In genomic region chr11:49248226-49248973, GRCm38 (mm10) we compare ENCODE assay signal across 10 mouse cellular contexts. TPM values are rescaled to one million over a fixed set of nuclear protein-coding genes. Genes with fewer than 3 reads are reported as not detected.
DNase-seq lines count a peak whose midpoint lies in the region; ATAC-seq and TF ChIP-seq lines count a peak whose summit lies in the region.
"Had no signal": no experiment of that assay in that cellular context is flagged by ENCODE, and none has a peak within 500 bp of the region (broad histone marks: within the 10 kb centered on the region; RNA-seq: fewer than 3 reads in every experiment).

No protein-coding gene starts in this region.

- peaks cover 86% of the 10 kb centered on the region for H3K4me1 ChIP-seq in megakaryocyte, embryonic 14.5 days
- H3K4me1 ChIP-seq in bone marrow macrophage, adult 2 months (ENCODE audit: control insufficient read depth, insufficient read depth, low read length), result peaks cover 54% of the 10 kb centered on the region
- peaks cover 42% of the 10 kb centered on the region for H3K4me1 ChIP-seq in intestine, embryonic 15.5 days (replicated peaks)
- H3K4me1 ChIP-seq in lung, embryonic 16.5 days (replicated peaks; ENCODE audit: control insufficient read depth, insufficient read depth, low read length), result peaks cover 61% of the 10 kb centered on the region
- H3K4me1 ChIP-seq in forebrain, postnatal 0 days (ENCODE audit: insufficient read depth), result peaks cover 23% of the 10 kb centered on the region

- no peak for TF ChIP-seq CTCF in bone marrow macrophage, adult 2 months (IDR thresholded peaks at IDR 0.05; ENCODE audit: low read depth, low read length)
- TF ChIP-seq CTCF in forebrain, postnatal 0 days (IDR thresholded peaks at IDR 0.05; ENCODE audit: low read depth), result no peak

- no peaks in the 10 kb centered on the region for H3K9me3 ChIP-seq in megakaryocyte, embryonic 14.5 days
- H3K9me3 ChIP-seq in intestine, embryonic 15.5 days, result no peaks in the 10 kb centered on the region
- no peaks in the 10 kb centered on the region for H3K9me3 ChIP-seq in lung, embryonic 16.5 days (ENCODE audit: control insufficient read depth, low read length)
- no peaks in the 10 kb centered on the region for H3K9me3 ChIP-seq in forebrain, postnatal 0 days (ENCODE audit: low read length)

- no peak overlapping the region for H3K4me2 ChIP-seq in intestine, embryonic 15.5 days (replicated peaks)
- H3K4me2 ChIP-seq in lung, embryonic 16.5 days (ENCODE audit: low read depth, low read length), result peak overlapping the region; percentile 71
- no peak overlapping the region for H3K4me2 ChIP-seq in forebrain, postnatal 0 days (ENCODE audit: low read depth)

- peak overlapping the region; percentile 93 for H3K4me3 ChIP-seq in megakaryocyte, embryonic 14.5 days (replicated peaks)
- H3K4me3 ChIP-seq in bone marrow macrophage, adult 2 months (ENCODE audit: insufficient read depth, low read length), result peak overlapping the region; percentile 71
- H3K4me3 ChIP-seq in intestine, embryonic 15.5 days (replicated peaks), result no peak overlapping the region
- H3K4me3 ChIP-seq in lung, embryonic 16.5 days (ENCODE audit: low read length), result peak overlapping the region; percentile 7; the same call in 1 of the 2 replicates
- no peak overlapping the region for H3K4me3 ChIP-seq in forebrain, postnatal 0 days (ENCODE audit: low read depth, low read length)

- H3K36me3 ChIP-seq in megakaryocyte, embryonic 14.5 days (replicated peaks; ENCODE audit: low read length), result peaks cover 18% of the 10 kb centered on the region
- no peaks in the 10 kb centered on the region for H3K36me3 ChIP-seq in intestine, embryonic 15.5 days
- peaks cover 4% of the 10 kb centered on the region for H3K36me3 ChIP-seq in lung, embryonic 16.5 days (ENCODE audit: control insufficient read depth, insufficient read depth, low read length)
- no peaks in the 10 kb centered on the region for H3K36me3 ChIP-seq in forebrain, postnatal 0 days (ENCODE audit: insufficient read depth)

- DNase-seq in retina, postnatal 1 day, result no peak
- no peak for DNase-seq in forebrain, postnatal 0 days
- DNase-seq in layer of hippocampus, adult 18-20 months (ENCODE audit: low spot score in 2 of 2), result no peak

- WGBS in intestine, embryonic 15.5 days, result 47% methylated on average over 6 of the region's 6 CpGs
- WGBS in lung, embryonic 16.5 days, result 35% methylated on average over 6 of the region's 6 CpGs
- WGBS in forebrain, postnatal 0 days, result 56% methylated on average over 6 of the region's 6 CpGs

- no peaks in the 10 kb centered on the region for H3K27me3 ChIP-seq in megakaryocyte, embryonic 14.5 days (replicated peaks)
- H3K27me3 ChIP-seq in intestine, embryonic 15.5 days (replicated peaks), result no peaks in the 10 kb centered on the region
- no peaks in the 10 kb centered on the region for H3K27me3 ChIP-seq in lung, embryonic 16.5 days (ENCODE audit: control insufficient read depth, insufficient read depth, low read depth, low read length)
- no peaks in the 10 kb centered on the region for H3K27me3 ChIP-seq in forebrain, postnatal 0 days (ENCODE audit: insufficient read depth, low read length)

- ATAC-seq in megakaryocyte, adult 5-6 weeks (ENCODE audit: poor library complexity, severe bottlenecking), result no peak
- no peak for ATAC-seq in intestine, embryonic 15.5 days
- no peak for ATAC-seq in lung, embryonic 16.5 days (ENCODE audit: low read depth)
- no peak for ATAC-seq in forebrain, postnatal 0 days

- H3K9ac ChIP-seq in intestine, embryonic 15.5 days, result no peak overlapping the region
- H3K9ac ChIP-seq in lung, embryonic 16.5 days (ENCODE audit: low read length), result peak overlapping the region; percentile 89; the same call in 1 of the 2 replicates
- no peak overlapping the region; the same call in 1 of the 2 replicates for H3K9ac ChIP-seq in forebrain, postnatal 0 days

- no peak for TF ChIP-seq POLR2A in bone marrow macrophage, adult 2 months (IDR thresholded peaks at IDR 0.05; ENCODE audit: borderline replicate concordance, low read depth, low read length)

- H3K27ac ChIP-seq in bone marrow macrophage, adult 2 months (ENCODE audit: insufficient read depth, low read depth, low read length), result peak overlapping the region; percentile 97
- peak overlapping the region; percentile 94 for H3K27ac ChIP-seq in intestine, embryonic 15.5 days
- H3K27ac ChIP-seq in lung, embryonic 16.5 days (ENCODE audit: low read length), result peak overlapping the region; percentile 93
- no peak overlapping the region for H3K27ac ChIP-seq in forebrain, postnatal 0 days (ENCODE audit: low read depth, low read length)

RNA-seq across cellular contexts. Expression of gene Mgat1, which starts 4.4 kb away (rescaled TPM):
- polyA plus RNA-seq in megakaryocyte, embryonic 14.5 days (2012; ENCODE audit: insufficient read depth, low replicate concordance), result 64.1 and 65.8 TPM in 2 replicates
- 33.6 and 36.0 TPM in 2 replicates for total RNA-seq in megakaryocyte, adult 5-6 weeks (2015)
- 42.6 and 42.9 TPM in 2 replicates for total RNA-seq in megakaryocyte, adult 5-6 weeks (2017)
- 76.3 and 89.8 TPM in 2 replicates for polyA plus RNA-seq in bone marrow macrophage, adult 2 months (2012; ENCODE audit: insufficient read depth, insufficient read length, missing spikeins)
- polyA plus RNA-seq in intestine, embryonic 15.5 days (2015; fragmentation: Nextera tagmentation; extraction: Ambion mirVana), result 53.5 and 61.2 TPM in 2 replicates
- polyA plus RNA-seq in lung, embryonic 16.5 days (2015; fragmentation: Nextera tagmentation; extraction: Ambion mirVana), result 73.0 and 78.9 TPM in 2 replicates
- 63.3 and 75.7 TPM in 2 replicates for total RNA-seq in forebrain, postnatal 0 days (2014; rRNA removed)
- 25.3 and 28.1 TPM in 2 replicates for polyA plus RNA-seq in forebrain, postnatal 0 days (2015; fragmentation: Nextera tagmentation; extraction: Ambion mirVana)
- 10 to 100 TPM; 56.0 to 60.7 TPM for total RNA-seq in layer of hippocampus, adult 18-20 months (2021)

RNA-seq across cellular contexts. Expression of gene Olfr1393, which starts 29.7 kb away (rescaled TPM):
- polyA plus RNA-seq in megakaryocyte, embryonic 14.5 days (2012; ENCODE audit: insufficient read depth, low replicate concordance), result not detected in 2 replicates
- not detected in 2 replicates for total RNA-seq in megakaryocyte, adult 5-6 weeks (2015)
- total RNA-seq in megakaryocyte, adult 5-6 weeks (2017), result not detected in 2 replicates
- polyA plus RNA-seq in bone marrow macrophage, adult 2 months (2012; ENCODE audit: insufficient read depth, insufficient read length, missing spikeins), result not detected in 2 replicates
- not detected in 2 replicates for polyA plus RNA-seq in intestine, embryonic 15.5 days (2015; fragmentation: Nextera tagmentation; extraction: Ambion mirVana)
- polyA plus RNA-seq in lung, embryonic 16.5 days (2015; fragmentation: Nextera tagmentation; extraction: Ambion mirVana), result 0.05 TPM in 1 of 2 replicates, not detected in the other
- total RNA-seq in forebrain, postnatal 0 days (2014; rRNA removed), result 0.08 and 0.48 TPM in 2 replicates
- polyA plus RNA-seq in forebrain, postnatal 0 days (2015; fragmentation: Nextera tagmentation; extraction: Ambion mirVana), result 0.10 TPM in 1 of 2 replicates, not detected in the other
- total RNA-seq in layer of hippocampus, adult 18-20 months (2021), result not detected
- total RNA-seq: adrenal gland, adult 18-20 months had no signal

RNA-seq across cellular contexts. Expression of gene Olfr1392, which starts 36.7 kb away (rescaled TPM):
- not detected in 2 replicates for polyA plus RNA-seq in megakaryocyte, embryonic 14.5 days (2012; ENCODE audit: insufficient read depth, low replicate concordance)
- total RNA-seq in megakaryocyte, adult 5-6 weeks (2015), result 0.84 TPM in 1 of 2 replicates, not detected in the other
- total RNA-seq in megakaryocyte, adult 5-6 weeks (2017), result not detected in 2 replicates
- not detected in 2 replicates for polyA plus RNA-seq in bone marrow macrophage, adult 2 months (2012; ENCODE audit: insufficient read depth, insufficient read length, missing spikeins)
- not detected in 2 replicates for polyA plus RNA-seq in intestine, embryonic 15.5 days (2015; fragmentation: Nextera tagmentation; extraction: Ambion mirVana)
- polyA plus RNA-seq in lung, embryonic 16.5 days (2015; fragmentation: Nextera tagmentation; extraction: Ambion mirVana), result 0.14 TPM in 1 of 2 replicates, not detected in the other
- 0.31 and 0.95 TPM in 2 replicates for total RNA-seq in forebrain, postnatal 0 days (2014; rRNA removed)
- 0.12 TPM in 1 of 2 replicates, not detected in the other for polyA plus RNA-seq in forebrain, postnatal 0 days (2015; fragmentation: Nextera tagmentation; extraction: Ambion mirVana)
- total RNA-seq in layer of hippocampus, adult 18-20 months (2021), result under 1 TPM in 1 of 2 experiments, not detected in 1; 0.10 TPM

RNA-seq across cellular contexts. Expression of gene Zfp62, which starts 45.3 kb away (rescaled TPM):
- polyA plus RNA-seq in megakaryocyte, embryonic 14.5 days (2012; ENCODE audit: insufficient read depth, low replicate concordance), result 1.5 TPM in 1 of 2 replicates, not detected in the other
- total RNA-seq in megakaryocyte, adult 5-6 weeks (2015), result 46.3 and 59.7 TPM in 2 replicates
- total RNA-seq in megakaryocyte, adult 5-6 weeks (2017), result 59.0 and 80.3 TPM in 2 replicates
- 28.4 and 30.8 TPM in 2 replicates for polyA plus RNA-seq in bone marrow macrophage, adult 2 months (2012; ENCODE audit: insufficient read depth, insufficient read length, missing spikeins)
- 24.4 and 28.6 TPM in 2 replicates for polyA plus RNA-seq in intestine, embryonic 15.5 days (2015; fragmentation: Nextera tagmentation; extraction: Ambion mirVana)
- polyA plus RNA-seq in lung, embryonic 16.5 days (2015; fragmentation: Nextera tagmentation; extraction: Ambion mirVana), result 35.8 and 38.2 TPM in 2 replicates
- 55.8 and 59.5 TPM in 2 replicates for total RNA-seq in forebrain, postnatal 0 days (2014; rRNA removed)
- 23.9 and 25.5 TPM in 2 replicates for polyA plus RNA-seq in forebrain, postnatal 0 days (2015; fragmentation: Nextera tagmentation; extraction: Ambion mirVana)
- 10 to 100 TPM; 48.6 to 49.6 TPM for total RNA-seq in layer of hippocampus, adult 18-20 months (2021)

RNA-seq across cellular contexts. Expression of gene Olfr10, which starts 56.1 kb away (rescaled TPM):
- not detected in 2 replicates for polyA plus RNA-seq in megakaryocyte, embryonic 14.5 days (2012; ENCODE audit: insufficient read depth, low replicate concordance)
- total RNA-seq in megakaryocyte, adult 5-6 weeks (2015), result not detected in 2 replicates
- total RNA-seq in megakaryocyte, adult 5-6 weeks (2017), result not detected in 2 replicates
- polyA plus RNA-seq in bone marrow macrophage, adult 2 months (2012; ENCODE audit: insufficient read depth, insufficient read length, missing spikeins), result not detected in 2 replicates
- not detected in 2 replicates for polyA plus RNA-seq in intestine, embryonic 15.5 days (2015; fragmentation: Nextera tagmentation; extraction: Ambion mirVana)
- polyA plus RNA-seq in lung, embryonic 16.5 days (2015; fragmentation: Nextera tagmentation; extraction: Ambion mirVana), result not detected in 2 replicates
- 0.10 TPM in 1 of 2 replicates, not detected in the other for total RNA-seq in forebrain, postnatal 0 days (2014; rRNA removed)
- polyA plus RNA-seq in forebrain, postnatal 0 days (2015; fragmentation: Nextera tagmentation; extraction: Ambion mirVana), result not detected in 2 replicates
- not detected for total RNA-seq in layer of hippocampus, adult 18-20 months (2021)
- total RNA-seq: adrenal gland, adult 18-20 months; left cerebral cortex, postnatal 25 days had no signal

Comparison
In these comparisons a context has a peak if more than half of its experiments do, and no peak if none do; other contexts are left out.
1. H3K4me3 ChIP-seq: peak in megakaryocyte, embryonic 14.5 days (single experiment), bone marrow macrophage, adult 2 months (single experiment) and lung, embryonic 16.5 days (single experiment); none in intestine, embryonic 15.5 days (single experiment) and forebrain, postnatal 0 days (single experiment).